14 mouse cellular contexts compared by ENCODE assay signal in the genomic region with DNA sequence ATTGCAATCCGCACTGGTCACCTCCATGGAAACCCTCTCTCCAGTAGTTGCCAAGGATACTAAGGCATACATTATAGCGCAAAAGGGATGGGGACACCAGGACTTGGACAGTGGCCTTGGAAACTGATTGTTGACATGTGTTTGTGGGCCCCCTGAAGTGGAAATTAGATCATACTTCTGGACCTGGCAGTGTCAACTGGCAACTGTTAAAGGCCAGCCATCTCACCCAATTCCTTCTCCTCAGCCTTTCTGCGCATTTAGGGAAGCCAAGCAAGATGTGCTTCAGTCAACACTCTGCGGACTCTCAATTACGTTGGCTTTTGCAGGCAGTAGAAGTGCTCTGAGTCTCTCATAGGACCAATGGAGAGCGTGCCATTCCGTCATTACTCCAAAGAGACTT.
"Had no signal": no experiment of that assay in that cellular context is flagged by ENCODE, and none has a peak within 500 bp of the region (broad histone marks: within the 10 kb centered on the region; RNA-seq: fewer than 3 reads in every experiment).

No protein-coding gene starts in this region.

- H3K4me1 ChIP-seq: limb, embryonic 15.5 days; liver, embryonic 12.5 days; lung, embryonic 15.5 days; midbrain, embryonic 10.5 days; midbrain, embryonic 15.5 days; neural tube, embryonic 13.5 days had no signal

- H3K27me3 ChIP-seq: limb, embryonic 15.5 days; liver, embryonic 12.5 days; lung, embryonic 15.5 days; midbrain, embryonic 15.5 days; neural tube, embryonic 13.5 days had no signal

- H3K36me3 ChIP-seq: limb, embryonic 15.5 days; liver, embryonic 12.5 days; lung, embryonic 15.5 days; midbrain, embryonic 10.5 days; midbrain, embryonic 15.5 days; neural tube, embryonic 13.5 days had no signal

- DNase-seq: kidney, adult 9 months; kidney, postnatal 36 days; retina, postnatal 1 day; right cerebral cortex, postnatal 4 days; spleen, adult 18-20 months; thymus, adult 18-20 months; thymus, postnatal 14 days had no signal

- H3K4me2 ChIP-seq: limb, embryonic 15.5 days; liver, embryonic 12.5 days; lung, embryonic 15.5 days; midbrain, embryonic 15.5 days; neural tube, embryonic 13.5 days had no signal

- H3K9me3 ChIP-seq: limb, embryonic 15.5 days; liver, embryonic 12.5 days; lung, embryonic 15.5 days; midbrain, embryonic 10.5 days; midbrain, embryonic 15.5 days; neural tube, embryonic 13.5 days had no signal

- H3K9ac ChIP-seq: limb, embryonic 15.5 days; liver, embryonic 12.5 days; lung, embryonic 15.5 days; midbrain, embryonic 15.5 days; neural tube, embryonic 13.5 days had no signal

- H3K27ac ChIP-seq: kidney, postnatal 0 days; limb, embryonic 15.5 days; liver, embryonic 12.5 days; lung, embryonic 15.5 days; midbrain, embryonic 10.5 days; midbrain, embryonic 15.5 days; neural tube, embryonic 13.5 days had no signal

- ATAC-seq: liver, embryonic 12.5 days; midbrain, embryonic 15.5 days had no signal

- H3K4me3 ChIP-seq: limb, embryonic 15.5 days; liver, embryonic 12.5 days; lung, embryonic 15.5 days; midbrain, embryonic 10.5 days; midbrain, embryonic 15.5 days; neural tube, embryonic 13.5 days had no signal
